Mouse (Mus musculus): ENCODE data around the gene Dgkg. TPM values are rescaled to one million over a fixed set of nuclear protein-coding genes. Genes with fewer than 3 reads are reported as not detected.

The Dgkg gene
- polyA plus RNA-seq, 1 experiment from 2014 or later = 1.5 TPM

DNA sequence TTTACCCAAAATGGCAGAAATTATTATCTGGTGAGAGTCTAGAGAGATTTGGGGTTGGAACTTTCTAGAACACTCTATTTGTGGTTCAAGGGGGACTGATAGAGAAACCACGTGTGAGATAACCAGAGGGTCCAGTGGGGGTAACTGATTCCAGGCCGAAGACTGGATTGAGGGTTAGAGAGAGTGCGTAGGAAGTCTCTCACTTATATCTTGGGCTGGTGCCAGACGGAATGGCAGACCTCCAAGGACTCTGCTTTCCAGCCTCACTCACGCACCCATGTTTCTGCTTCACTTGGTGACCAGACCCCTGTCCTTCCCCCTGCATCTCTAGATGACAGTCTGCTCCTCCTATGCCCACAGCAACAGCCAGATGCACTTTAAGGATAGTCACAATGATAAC lies 162.2 kb downstream of the Dgkg start:
- Histone ChIP-seq H3K36me3 (ENCODE audit: control insufficient read depth, insufficient read depth) (no peaks in the 10 kb centered on the region), H3K4me2 (ENCODE audit: low read depth, low read length) (no peak overlapping the region), H3K9ac (ENCODE audit: low read depth, low read length) (no peak overlapping the region), H3K27me3 (ENCODE audit: control insufficient read depth, insufficient read depth, low read depth, low read length) (no peaks in the 10 kb centered on the region), H3K9me3 (replicated peaks; ENCODE audit: control insufficient read depth, low read length) (no peaks in the 10 kb centered on the region), H3K4me1 (ENCODE audit: control insufficient read depth, low read depth, low read length) (no peaks in the 10 kb centered on the region), H3K27ac (ENCODE audit: low read length) (no peak overlapping the region), H3K4me3 (ENCODE audit: low read depth, low read length) (no peak overlapping the region)
- 52% methylated on average over 5 of the region's 5 CpGs for whole genome bisulfite sequencing (ENCODE audit: insufficient replicate concordance)
- ATAC-seq (ENCODE audit: low read depth) = no peak

GRCm38 (mm10) chr16:22493396-22493795 lies 163.6 kb downstream of the Dgkg start:
- 52% methylated on average over 4 of the region's 4 CpGs for WGBS (ENCODE audit: insufficient replicate concordance)
- no peak for ATAC-seq (ENCODE audit: low read depth)
- Histone ChIP-seq H3K27me3 (ENCODE audit: control insufficient read depth, insufficient read depth, low read depth, low read length) (no peaks in the 10 kb centered on the region), H3K27ac (ENCODE audit: low read length) (no peak overlapping the region), H3K9me3 (replicated peaks; ENCODE audit: control insufficient read depth, low read length) (no peaks in the 10 kb centered on the region), H3K4me2 (ENCODE audit: low read depth, low read length) (no peak overlapping the region), H3K9ac (ENCODE audit: low read depth, low read length) (no peak overlapping the region), H3K4me1 (ENCODE audit: control insufficient read depth, low read depth, low read length) (no peaks in the 10 kb centered on the region), H3K36me3 (ENCODE audit: control insufficient read depth, insufficient read depth) (no peaks in the 10 kb centered on the region), H3K4me3 (ENCODE audit: low read depth, low read length) (no peak overlapping the region)

- H3K4me2 ChIP-seq (ENCODE audit: low read depth, low read length) = no peak overlapping the region
- H3K27ac ChIP-seq (ENCODE audit: low read length) = no peak overlapping the region
- H3K4me3 ChIP-seq (ENCODE audit: low read depth, low read length) = no peak overlapping the region
- no peak for ATAC-seq (ENCODE audit: low read depth)
- 68% methylated on average over 9 of the region's 9 CpGs for WGBS (ENCODE audit: insufficient replicate concordance)
- H3K9me3 ChIP-seq (replicated peaks; ENCODE audit: control insufficient read depth, low read length) = no peaks in the 10 kb centered on the region
- H3K9ac ChIP-seq (ENCODE audit: low read depth, low read length) = no peak overlapping the region
- H3K27me3 ChIP-seq (ENCODE audit: control insufficient read depth, insufficient read depth, low read depth, low read length) = no peaks in the 10 kb centered on the region
- H3K4me1 ChIP-seq (ENCODE audit: control insufficient read depth, low read depth, low read length) = no peaks in the 10 kb centered on the region
- H3K36me3 ChIP-seq (ENCODE audit: control insufficient read depth, insufficient read depth) = no peaks in the 10 kb centered on the region
Measured at GRCm38 (mm10) chr16:22491446-22492166, 165.4 kb downstream of the Dgkg start.

DNA sequence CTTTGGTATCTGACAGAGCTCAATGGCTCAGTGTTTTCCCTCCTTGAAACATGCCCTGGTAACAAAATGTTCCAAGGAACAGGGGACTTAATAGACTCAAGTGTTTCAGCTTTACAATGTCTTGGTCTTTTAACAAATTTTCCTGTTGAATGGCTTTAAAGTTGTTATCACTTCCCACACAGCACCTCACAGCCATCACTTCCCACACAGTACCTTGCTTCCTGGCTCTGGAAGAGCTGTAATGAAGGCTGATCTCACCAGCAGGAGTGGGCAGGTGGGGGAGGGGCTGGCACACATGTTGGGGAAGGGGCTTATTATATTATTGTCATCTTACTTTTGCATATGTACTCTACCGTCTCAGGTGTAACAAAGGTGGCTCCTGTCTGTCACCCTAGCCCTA lies 173.1 kb downstream of the Dgkg start:
- Histone ChIP-seq H3K9me3 (replicated peaks; ENCODE audit: control insufficient read depth, low read length) (no peaks in the 10 kb centered on the region), H3K27ac (ENCODE audit: low read length) (no peak overlapping the region), H3K27me3 (ENCODE audit: control insufficient read depth, insufficient read depth, low read depth, low read length) (no peaks in the 10 kb centered on the region), H3K4me1 (ENCODE audit: control insufficient read depth, low read depth, low read length) (no peaks in the 10 kb centered on the region), H3K9ac (ENCODE audit: low read depth, low read length) (no peak overlapping the region), H3K4me2 (ENCODE audit: low read depth, low read length) (no peak overlapping the region), H3K36me3 (ENCODE audit: control insufficient read depth, insufficient read depth) (no peaks in the 10 kb centered on the region), H3K4me3 (ENCODE audit: low read depth, low read length) (no peak overlapping the region)
- WGBS (ENCODE audit: insufficient replicate concordance) = 52% methylated on average over 1 of the region's 1 CpGs
- no peak for ATAC-seq (ENCODE audit: low read depth)

GRCm38 (mm10) chr16:22479322-22479721 lies 177.7 kb downstream of the Dgkg start:
- Histone ChIP-seq H3K27me3 (ENCODE audit: control insufficient read depth, insufficient read depth, low read depth, low read length) (no peaks in the 10 kb centered on the region), H3K36me3 (ENCODE audit: control insufficient read depth, insufficient read depth) (no peaks in the 10 kb centered on the region), H3K4me3 (ENCODE audit: low read depth, low read length) (no peak overlapping the region), H3K9ac (ENCODE audit: low read depth, low read length) (no peak overlapping the region), H3K4me1 (ENCODE audit: control insufficient read depth, low read depth, low read length) (no peaks in the 10 kb centered on the region), H3K27ac (ENCODE audit: low read length) (no peak overlapping the region), H3K9me3 (replicated peaks; ENCODE audit: control insufficient read depth, low read length) (no peaks in the 10 kb centered on the region), H3K4me2 (ENCODE audit: low read depth, low read length) (no peak overlapping the region)
- 30% methylated on average over 8 of the region's 8 CpGs for WGBS (ENCODE audit: insufficient replicate concordance)
- ATAC-seq (ENCODE audit: low read depth) = no peak

- H3K4me1 ChIP-seq (ENCODE audit: control insufficient read depth, low read depth, low read length) = no peaks in the 10 kb centered on the region
- H3K36me3 ChIP-seq (ENCODE audit: control insufficient read depth, insufficient read depth) = no peaks in the 10 kb centered on the region
- H3K27ac ChIP-seq (ENCODE audit: low read length) = no peak overlapping the region
- whole genome bisulfite sequencing (ENCODE audit: insufficient replicate concordance) = 48% methylated on average over 2 of the region's 2 CpGs
- H3K4me2 ChIP-seq (ENCODE audit: low read depth, low read length) = no peak overlapping the region
- no peak for ATAC-seq (ENCODE audit: low read depth)
- no peak overlapping the region for H3K9ac ChIP-seq (ENCODE audit: low read depth, low read length)
- no peaks in the 10 kb centered on the region for H3K9me3 ChIP-seq (replicated peaks; ENCODE audit: control insufficient read depth, low read length)
- H3K27me3 ChIP-seq (ENCODE audit: control insufficient read depth, insufficient read depth, low read depth, low read length) = no peaks in the 10 kb centered on the region
- H3K4me3 ChIP-seq (ENCODE audit: low read depth, low read length) = no peak overlapping the region
Measured at GRCm38 (mm10) chr16:22471728-22472127, 185.3 kb downstream of the Dgkg start.

GRCm38 (mm10) chr16:22469385-22469784 lies 187.6 kb downstream of the Dgkg start:
- no peak overlapping the region for H3K4me2 ChIP-seq (ENCODE audit: low read depth, low read length)
- ATAC-seq (ENCODE audit: low read depth) = no peak
- H3K36me3 ChIP-seq (ENCODE audit: control insufficient read depth, insufficient read depth) = no peaks in the 10 kb centered on the region

DNA sequence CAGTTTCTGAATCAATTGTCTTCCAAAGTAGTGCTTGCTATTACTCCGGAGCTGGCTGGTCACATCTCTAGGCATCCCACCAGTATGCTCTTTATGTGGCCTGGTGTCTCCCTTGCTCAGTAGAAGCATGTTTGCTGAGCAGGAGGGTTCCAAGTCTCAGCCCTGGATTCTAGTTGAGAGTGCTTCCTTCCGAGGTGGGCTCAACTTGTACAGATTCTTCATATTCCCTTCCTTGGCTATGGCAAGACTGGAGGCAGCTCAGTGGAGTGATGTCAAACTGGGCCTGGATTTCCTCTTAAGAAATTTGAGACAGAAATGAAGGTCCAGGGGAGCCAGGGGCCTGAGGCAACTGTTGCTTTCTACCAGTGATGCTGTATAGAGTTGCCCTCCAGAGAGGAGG lies 189.9 kb downstream of the Dgkg start:
- H3K9me3 ChIP-seq (replicated peaks; ENCODE audit: control insufficient read depth, low read length) = no peaks in the 10 kb centered on the region
- H3K4me2 ChIP-seq (ENCODE audit: low read depth, low read length) = no peak overlapping the region
- no peaks in the 10 kb centered on the region for H3K4me1 ChIP-seq (ENCODE audit: control insufficient read depth, low read depth, low read length)
- WGBS (ENCODE audit: insufficient replicate concordance) = 65% methylated on average over 2 of the region's 2 CpGs
- H3K9ac ChIP-seq (ENCODE audit: low read depth, low read length) = no peak overlapping the region
- H3K27me3 ChIP-seq (ENCODE audit: control insufficient read depth, insufficient read depth, low read depth, low read length) = no peaks in the 10 kb centered on the region
- ATAC-seq (ENCODE audit: low read depth) = no peak
- H3K4me3 ChIP-seq (ENCODE audit: low read depth, low read length) = no peak overlapping the region
- no peaks in the 10 kb centered on the region for H3K36me3 ChIP-seq (ENCODE audit: control insufficient read depth, insufficient read depth)
- H3K27ac ChIP-seq (ENCODE audit: low read length) = no peak overlapping the region

More at GRCm38 (mm10) chr16:22469385-22469784, 187.6 kb downstream of the Dgkg start:
- Histone ChIP-seq H3K27ac (ENCODE audit: low read length) (no peak overlapping the region), H3K4me3 (ENCODE audit: low read depth, low read length) (no peak overlapping the region), H3K27me3 (ENCODE audit: control insufficient read depth, insufficient read depth, low read depth, low read length) (no peaks in the 10 kb centered on the region), H3K9me3 (replicated peaks; ENCODE audit: control insufficient read depth, low read length) (no peaks in the 10 kb centered on the region), H3K9ac (ENCODE audit: low read depth, low read length) (no peak overlapping the region), H3K4me1 (ENCODE audit: control insufficient read depth, low read depth, low read length) (no peaks in the 10 kb centered on the region)
- 59% methylated on average over 11 of the region's 11 CpGs for WGBS (ENCODE audit: insufficient replicate concordance)

DNA sequence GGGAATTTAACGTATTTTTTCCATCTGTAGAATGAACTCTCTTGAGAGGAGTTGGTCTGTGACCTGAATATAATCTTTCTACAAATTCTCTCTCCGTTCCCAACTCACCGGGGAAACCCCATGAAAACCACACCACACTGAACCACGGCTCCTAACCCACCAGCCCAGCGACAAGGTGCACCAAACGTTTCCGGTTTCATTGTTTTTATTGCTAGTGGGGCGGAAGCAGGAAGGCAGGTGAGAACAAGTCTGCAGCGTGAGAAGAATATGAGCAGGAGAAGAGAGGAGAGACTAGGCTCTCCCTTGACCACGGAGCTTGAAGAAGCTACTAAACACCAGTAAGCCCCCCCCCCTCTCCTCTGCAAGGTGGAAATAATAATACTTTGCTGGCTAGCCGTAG lies 190.6 kb downstream of the Dgkg start:
- ATAC-seq (ENCODE audit: low read depth) = no peak
- Histone ChIP-seq H3K9me3 (replicated peaks; ENCODE audit: control insufficient read depth, low read length) (no peaks in the 10 kb centered on the region), H3K4me1 (ENCODE audit: control insufficient read depth, low read depth, low read length) (no peaks in the 10 kb centered on the region), H3K4me2 (ENCODE audit: low read depth, low read length) (no peak overlapping the region), H3K36me3 (ENCODE audit: control insufficient read depth, insufficient read depth) (no peaks in the 10 kb centered on the region), H3K27ac (ENCODE audit: low read length) (no peak overlapping the region), H3K27me3 (ENCODE audit: control insufficient read depth, insufficient read depth, low read depth, low read length) (no peaks in the 10 kb centered on the region), H3K4me3 (ENCODE audit: low read depth, low read length) (no peak overlapping the region), H3K9ac (ENCODE audit: low read depth, low read length) (no peak overlapping the region)
- 64% methylated on average over 11 of the region's 11 CpGs for WGBS (ENCODE audit: insufficient replicate concordance)
